Mouse (Mus musculus): ENCODE measurements at regions not wholly inside any gene's neighbourhood (a gene's known extent, or its start where the extent isn't known, plus 50 kb on each side); places are given as distances from the start of the nearest gene placed in this dataset.

GRCm38 (mm10) chr3:83687503-83687902 lies 78.6 kb upstream of the Sfrp2 start:
- ATAC-seq (ENCODE audit: poor library complexity, severe bottlenecking) = no peak

- ATAC-seq (ENCODE audit: poor library complexity, severe bottlenecking) = no peak
These were observed 76.8 kb upstream of the Sfrp2 start for GRCm38 (mm10) chr3:83689068-83689976.

- no peak for ATAC-seq (ENCODE audit: poor library complexity, severe bottlenecking)
These were observed 71.6 kb upstream of the Sfrp2 start for GRCm38 (mm10) chr3:83694505-83694904.

GRCm38 (mm10) chr3:83699751-83700150 lies 66.4 kb upstream of the Sfrp2 start:
- no peak for ATAC-seq (ENCODE audit: poor library complexity, severe bottlenecking)

GRCm38 (mm10) chr3:83701075-83701474 lies 65.0 kb upstream of the Sfrp2 start:
- ATAC-seq (ENCODE audit: poor library complexity, severe bottlenecking) = no peak

- ATAC-seq (ENCODE audit: poor library complexity, severe bottlenecking) = no peak
These were observed 61.6 kb upstream of the Sfrp2 start for GRCm38 (mm10) chr3:83704559-83704958.

GRCm38 (mm10) chr3:83705253-83705652 lies 60.9 kb upstream of the Sfrp2 start:
- ATAC-seq (ENCODE audit: poor library complexity, severe bottlenecking) = no peak

GRCm38 (mm10) chr3:83706531-83707243 lies 59.4 kb upstream of the Sfrp2 start:
- 0 out of 2 replicates have a peak, but pooled peaks have one; percentile 15 for ATAC-seq (ENCODE audit: poor library complexity, severe bottlenecking)

- no peak for ATAC-seq (ENCODE audit: poor library complexity, severe bottlenecking)
These were observed 58.8 kb upstream of the Sfrp2 start for GRCm38 (mm10) chr3:83707278-83707677.

GRCm38 (mm10) chr3:83708973-83709372 lies 57.1 kb upstream of the Sfrp2 start:
- ATAC-seq (ENCODE audit: poor library complexity, severe bottlenecking) = no peak

- no peak for ATAC-seq (ENCODE audit: poor library complexity, severe bottlenecking)
These were observed 56.6 kb upstream of the Sfrp2 start for GRCm38 (mm10) chr3:83709531-83709930.

GRCm38 (mm10) chr3:83710995-83711541 lies 55.1 kb upstream of the Sfrp2 start:
- ATAC-seq (ENCODE audit: poor library complexity, severe bottlenecking) = no peak

GRCm38 (mm10) chr3:83712355-83712754 lies 53.8 kb upstream of the Sfrp2 start:
- ATAC-seq (ENCODE audit: poor library complexity, severe bottlenecking) = no peak

GRCm38 (mm10) chr3:83714572-83714971 lies 51.5 kb upstream of the Sfrp2 start:
- ATAC-seq (ENCODE audit: poor library complexity, severe bottlenecking) = no peak

All from megakaryocyte, adult 5-6 weeks (primary cell).